Comparison of ENCODE assay signal across 8 mouse cellular contexts in genomic region chr8:46152064-46153031, GRCm38 (mm10). TPM values are rescaled to one million over a fixed set of nuclear protein-coding genes. Genes with fewer than 3 reads are reported as not detected.
DNase-seq lines count a peak whose midpoint lies in the region; ATAC-seq and TF ChIP-seq lines count a peak whose summit lies in the region.

TSS of gene Snx25 (minus strand) at chr8:46152159.

- H3K27ac ChIP-seq in cortical plate, adult 2 months (ENCODE audit: insufficient read depth, low read length), result peak within 1 kb of the TSS; percentile 71; the same call in 1 of the 2 replicates
- peak within 1 kb of the TSS; percentile 88 for H3K27ac ChIP-seq in midbrain, embryonic 10.5 days (replicated peaks)

- no peak for TF ChIP-seq POLR2A in cortical plate, adult 2 months (IDR thresholded peaks at IDR 0.05; ENCODE audit: extremely low read depth, insufficient read depth, low read length)

- peaks cover 2% of the 10 kb centered on the region; the same call in 1 of the 2 replicates for H3K4me1 ChIP-seq in cortical plate, adult 2 months (ENCODE audit: control insufficient read depth, insufficient read depth, low read length)
- peaks cover 16% of the 10 kb centered on the region for H3K4me1 ChIP-seq in midbrain, embryonic 10.5 days

- peak; percentile 92 to 96 for DNase-seq in adrenal gland, adult (ENCODE audit: inconsistent age in 2 of 2, low spot score in 1 of 2)
- peak; percentile 86 for DNase-seq in gastrocnemius, postnatal 10 days
- DNase-seq in left cerebral cortex, postnatal 36 days (ENCODE audit: low spot score in 2 of 2), result peak; percentile 76 to 82
- DNase-seq in midbrain, embryonic 10.5 days (ENCODE audit: low spot score), result peak; percentile 88
- DNase-seq in right cerebral cortex, postnatal 4 days, result peak; percentile 84
- peak; percentile 88 for DNase-seq in yolk sac, embryonic 10.5 days (ENCODE audit: low spot score)

- 8% methylated on average over 87 of the region's 103 CpGs for WGBS in midbrain, embryonic 10.5 days

- no peak for TF ChIP-seq CTCF in cortical plate, adult 2 months (IDR thresholded peaks at IDR 0.05; ENCODE audit: extremely low read depth, insufficient read depth, low read length)

- H3K36me3 ChIP-seq in midbrain, embryonic 10.5 days, result no peaks in the 10 kb centered on the region

- H3K4me3 ChIP-seq in cortical plate, adult 2 months (ENCODE audit: insufficient read depth, low read length), result peak within 1 kb of the TSS; percentile 65
- H3K4me3 ChIP-seq in midbrain, embryonic 10.5 days, result peak within 1 kb of the TSS; percentile 85

- intact Hi-C loops in left cerebral cortex, postnatal 36 days (cut with DNase I), result loop anchor here (5.0 kb wide), 2 partner anchors 35 to 140 kb away; no protein-coding TSS in a partner anchor

- H3K9me3 ChIP-seq in midbrain, embryonic 10.5 days (replicated peaks), result no peaks in the 10 kb centered on the region

- peaks cover 46% of the 10 kb centered on the region for H3K27me3 ChIP-seq in midbrain, embryonic 10.5 days (ENCODE audit: low read depth, poor library complexity, severe bottlenecking)

- ATAC-seq in inflammation-experienced regulatory T-cells, adult 6 months, result peak; percentile 75

RNA-seq across cellular contexts. Expression of gene Snx25, which starts in this region (rescaled TPM):
- polyA plus RNA-seq in cortical plate, adult 2 months (2012; rRNA removed), result 26.6 and 28.9 TPM in 2 replicates
- total RNA-seq in gastrocnemius, postnatal 10 days (2021), result 1 to 10 TPM; 7.7 to 9.5 TPM
- polyA plus RNA-seq in inflammation-experienced regulatory T-cells, adult 6 months (2017; shearing (Covaris generic)), result 10 to 100 TPM in 2 of 3 experiments, 1 to 10 TPM in 1; 9.7 to 11.4 (median 11.0) TPM
- total RNA-seq in left cerebral cortex, postnatal 36 days (2021), result 10 to 100 TPM; 42.1 to 43.0 TPM
- 4.5 and 4.9 TPM in 2 replicates for polyA plus RNA-seq in midbrain, embryonic 10.5 days (2016; fragmentation: Nextera tagmentation; extraction: Ambion mirVana)

Comparison
In these comparisons a context has a peak if more than half of its experiments do, and no peak if none do; other contexts are left out.
1. Peak in every context shown above with its lines: DNase-seq, ATAC-seq, H3K4me3 ChIP-seq and H3K27ac ChIP-seq.
2. RNA of gene Snx25 (total RNA-seq): 42.1 to 43.0 TPM in left cerebral cortex, postnatal 36 days; 7.7 to 9.5 TPM in gastrocnemius, postnatal 10 days; every median in the first group is over 4 times any median in the second.